Mouse (Mus musculus) forebrain, embryonic 11.5 days (tissue): ENCODE results near the gene Bmpr2. TPM values are rescaled to one million over a fixed set of nuclear protein-coding genes. Genes with fewer than 3 reads are reported as not detected.
"Not testable (repeated sequence)": the region's sequence is repeated elsewhere in the genome, so short reads cannot be mapped to it uniquely, and the experiment has no call there.

Source experiments
- ATAC-seq: fragments of 200-750 bp; cut with Nextera tagmentation; replicated peaks from 2 replicates; pipeline ENCODE4 v1.8.0; 2017; ENCODE audit warnings: moderate TSS enrichment; ENCODE audit not compliant: low FRiP score
- DNase-seq: peaks from one replicate; pipeline ENCODE4 v3.0.0-alpha.2; 2017; ENCODE audit warnings: low spot score
- H3K27ac ChIP-seq: fragments of 300-500 bp; sonication (generic); 2 replicates; pipeline ENCODE4 v1.5.1; 2014; ENCODE audit warnings: low read depth, low read length
- H3K27me3 ChIP-seq: fragments of 300-500 bp; sonication (generic); 2 replicates; pipeline ENCODE4 v1.6.1; 2014; ENCODE audit warnings: mild to moderate bottlenecking, low read length, mixed read lengths; ENCODE audit not compliant: control insufficient read depth, insufficient read depth
- H3K36me3 ChIP-seq: fragments of 300-500 bp; sonication (generic); 2 replicates; pipeline ENCODE4 v1.6.1; 2014; ENCODE audit warnings: mild to moderate bottlenecking, low read length, moderate library complexity, mixed read lengths; ENCODE audit not compliant: control insufficient read depth, insufficient read depth
- H3K4me1 ChIP-seq: fragments of 300-500 bp; sonication (generic); replicated peaks from 2 replicates; pipeline ENCODE4 v1.6.1; 2014; ENCODE audit warnings: low read length, mixed read lengths; ENCODE audit not compliant: control insufficient read depth, insufficient read depth
- H3K4me2 ChIP-seq: fragments of 300-500 bp; sonication (generic); 2 replicates; pipeline ENCODE4 v1.6.1; 2014; ENCODE audit warnings: low read depth, mild to moderate bottlenecking, low read length, moderate library complexity, mixed read lengths; ENCODE audit not compliant: severe bottlenecking
- H3K4me3 ChIP-seq: fragments of 300-500 bp; sonication (generic); 2 replicates; pipeline ENCODE4 v1.5.1; 2014; ENCODE audit warnings: low read depth, low read length
- H3K9ac ChIP-seq: fragments of 300-500 bp; sonication (generic); 2 replicates; pipeline ENCODE4 v1.6.1; 2014; ENCODE audit warnings: low read length
- H3K9me3 ChIP-seq: fragments of 300-500 bp; sonication (generic); 2 replicates; pipeline ENCODE4 v1.6.1; 2016; ENCODE audit warnings: low read length, mixed read lengths; ENCODE audit not compliant: control insufficient read depth
- WGBS: fragments of 180-500 bp; shearing (Covaris S2); extraction: QIAGEN DNeasy Blood & Tissue Kit; methylation state at CpG from one replicate; pipeline ENCODE4 v1.1.7; 2014; 5-methylcytosine and 5-hydroxymethylcytosine counted together
- polyA plus RNA-seq: library from polyadenylated mRNA; unstranded; fragments of >200 nt; fragmentation: Nextera tagmentation; extraction: Ambion mirVana; gene quantifications from 2 replicates; pipeline ENCODE4 v1.2.1, GENCODE M21; 2014

Bmpr2 gene
- polyA plus RNA-seq, 1 experiment from 2014 or later: 12.3 TPM

DNA sequence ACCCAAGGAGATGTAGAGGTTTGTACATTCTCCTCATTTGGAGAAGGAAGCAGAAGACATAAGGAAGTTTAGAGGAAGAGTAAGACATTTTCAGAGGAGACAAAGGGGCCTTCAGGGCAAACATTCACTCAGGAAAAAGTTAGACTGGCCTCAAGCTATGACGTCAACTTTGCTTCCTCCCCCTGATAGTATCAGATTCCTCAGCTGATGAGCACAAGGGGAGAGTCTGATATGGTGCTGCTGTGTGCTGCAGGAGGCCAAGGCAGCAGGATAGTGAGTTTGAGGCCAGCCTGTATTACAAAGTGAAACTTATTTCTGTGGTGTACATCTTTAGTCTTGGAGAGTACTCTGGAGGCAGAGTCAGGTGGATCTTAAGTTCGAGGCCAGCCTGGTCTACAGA is 14.2 kb upstream of the Bmpr2 start:
- no peak overlapping the region for H3K4me2 ChIP-seq
- no peaks in the 10 kb centered on the region for H3K27me3 ChIP-seq
- H3K27ac ChIP-seq: no peak overlapping the region
- no peaks in the 10 kb centered on the region for H3K4me1 ChIP-seq
- no peaks in the 10 kb centered on the region for H3K36me3 ChIP-seq
- ATAC-seq (no peak), DNase-seq (no peak)
- no peak overlapping the region for H3K9ac ChIP-seq
- WGBS: 72% methylated on average over 2 of the region's 2 CpGs
- no peaks in the 10 kb centered on the region for H3K9me3 ChIP-seq
- H3K4me3 ChIP-seq: no peak overlapping the region

DNA sequence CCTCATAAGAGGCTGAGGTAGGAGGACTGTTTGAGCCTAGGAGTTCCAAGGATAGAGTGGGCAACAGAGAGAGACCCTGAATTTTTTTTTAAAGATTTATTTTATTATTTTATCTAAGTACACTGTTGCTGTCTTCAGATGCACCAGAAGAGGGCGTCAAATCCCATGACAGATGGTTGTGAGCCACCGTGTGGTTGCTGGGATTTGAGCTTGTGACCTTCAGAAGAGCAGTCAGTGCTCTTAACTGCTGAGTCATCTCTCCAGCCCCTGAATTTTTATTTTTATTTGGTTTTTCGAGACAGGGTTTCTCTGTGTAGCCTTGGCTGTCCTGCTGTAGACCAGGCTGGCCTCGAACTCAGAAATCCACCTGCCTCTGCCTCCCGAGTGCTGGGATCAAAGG is 13.5 kb upstream of the Bmpr2 start:
- H3K27me3 ChIP-seq, ATAC-seq, H3K36me3 ChIP-seq, H3K4me3 ChIP-seq, H3K4me1 ChIP-seq, H3K27ac ChIP-seq, H3K9me3 ChIP-seq, H3K4me2 ChIP-seq, H3K9ac ChIP-seq, DNase-seq: not testable (repeated sequence)
- WGBS: 71% methylated on average over 5 of the region's 5 CpGs

DNA sequence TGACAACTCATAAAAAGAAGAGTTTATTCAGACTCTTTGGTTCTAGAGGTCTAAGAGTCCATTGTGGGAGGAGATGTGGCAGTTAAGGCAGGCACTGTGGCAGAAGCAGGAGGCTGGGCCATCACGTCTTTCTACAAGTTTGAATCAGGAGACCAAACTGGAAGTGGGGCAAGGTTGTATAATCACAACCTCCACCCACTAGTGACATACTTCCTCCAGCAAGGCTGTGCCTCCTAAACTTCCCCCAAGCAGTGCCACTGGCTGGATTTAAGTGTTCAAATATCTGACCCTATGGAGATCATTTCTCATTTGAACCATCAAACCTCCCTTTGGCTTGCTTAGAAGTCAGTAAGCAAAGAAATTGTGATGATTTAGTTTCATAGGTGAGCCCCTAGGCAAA is 7.9 kb upstream of the Bmpr2 start:
- H3K4me1 ChIP-seq: no peaks in the 10 kb centered on the region
- WGBS: 89% methylated on average over 1 of the region's 1 CpGs
- no peak overlapping the region for H3K4me3 ChIP-seq
- ATAC-seq: no peak
- DNase-seq: no peak
- no peak overlapping the region for H3K4me2 ChIP-seq
- no peaks in the 10 kb centered on the region for H3K9me3 ChIP-seq
- no peak overlapping the region for H3K9ac ChIP-seq
- H3K27ac ChIP-seq: no peak overlapping the region
- H3K27me3 ChIP-seq: no peaks in the 10 kb centered on the region
- H3K36me3 ChIP-seq: no peaks in the 10 kb centered on the region

DNA sequence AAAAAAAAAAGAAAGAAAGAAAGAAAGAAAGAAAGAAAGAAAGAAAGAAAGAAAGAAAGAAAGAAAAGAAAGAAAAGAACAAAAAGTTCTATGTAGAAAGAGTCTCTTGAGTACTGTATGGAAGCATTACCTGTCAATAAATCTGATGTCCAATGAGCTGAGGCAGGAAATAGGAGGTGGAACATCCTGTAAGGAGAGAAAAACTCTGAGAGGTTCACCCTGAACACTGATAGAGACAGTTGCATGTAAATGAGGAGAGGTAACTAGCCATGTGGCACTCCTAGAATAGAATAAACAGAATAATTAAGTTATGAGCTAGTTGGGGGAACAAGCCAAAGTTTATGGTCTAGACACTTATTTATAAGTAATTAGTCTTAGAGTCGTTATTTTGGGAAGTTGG is 4.9 kb upstream of the Bmpr2 start:
- DNase-seq (no peak), ATAC-seq (no peak)
- no peak overlapping the region for H3K4me3 ChIP-seq
- H3K36me3 ChIP-seq: no peaks in the 10 kb centered on the region
- no peak overlapping the region for H3K9ac ChIP-seq
- H3K4me1 ChIP-seq: no peaks in the 10 kb centered on the region
- no peaks in the 10 kb centered on the region for H3K27me3 ChIP-seq
- H3K9me3 ChIP-seq: no peaks in the 10 kb centered on the region
- H3K4me2 ChIP-seq: no peak overlapping the region
- WGBS: 87% methylated on average over 1 of the region's 1 CpGs
- H3K27ac ChIP-seq: no peak overlapping the region

DNA sequence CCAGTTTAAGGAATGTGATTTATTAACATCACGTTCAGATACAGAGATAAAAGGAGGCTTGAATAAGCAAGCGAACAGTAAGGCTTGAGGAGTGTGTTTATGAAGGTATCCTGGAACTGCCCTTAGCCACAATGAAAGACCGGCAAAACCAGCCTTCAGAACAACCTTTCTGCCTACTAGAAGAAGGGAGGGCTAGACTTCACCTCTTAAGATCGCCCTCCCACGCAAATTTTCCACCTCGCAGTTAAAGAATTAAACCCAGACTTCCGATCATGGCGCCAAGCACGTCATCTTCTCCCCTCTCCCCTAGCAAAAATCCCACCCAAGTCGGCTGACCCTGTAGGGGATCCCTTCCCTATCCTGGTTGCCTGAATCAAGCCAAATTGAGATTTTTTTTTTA is 992 bp upstream of the Bmpr2 start:
- Histone ChIP-seq H3K9ac (peak overlapping the region; percentile 96), H3K27ac (peak overlapping the region; percentile 97), H3K4me2 (peak overlapping the region; percentile 80), H3K4me1 (no peaks in the 10 kb centered on the region; the same call in 1 of the 2 replicates), H3K9me3 (no peaks in the 10 kb centered on the region), H3K36me3 (no peaks in the 10 kb centered on the region), H3K4me3 (peak overlapping the region; percentile 98), H3K27me3 (no peaks in the 10 kb centered on the region)
- ATAC-seq: peak; percentile 0; the same call in 1 of the 2 replicates
- no peak for DNase-seq
- WGBS: 4% methylated on average over 10 of the region's 10 CpGs

DNA sequence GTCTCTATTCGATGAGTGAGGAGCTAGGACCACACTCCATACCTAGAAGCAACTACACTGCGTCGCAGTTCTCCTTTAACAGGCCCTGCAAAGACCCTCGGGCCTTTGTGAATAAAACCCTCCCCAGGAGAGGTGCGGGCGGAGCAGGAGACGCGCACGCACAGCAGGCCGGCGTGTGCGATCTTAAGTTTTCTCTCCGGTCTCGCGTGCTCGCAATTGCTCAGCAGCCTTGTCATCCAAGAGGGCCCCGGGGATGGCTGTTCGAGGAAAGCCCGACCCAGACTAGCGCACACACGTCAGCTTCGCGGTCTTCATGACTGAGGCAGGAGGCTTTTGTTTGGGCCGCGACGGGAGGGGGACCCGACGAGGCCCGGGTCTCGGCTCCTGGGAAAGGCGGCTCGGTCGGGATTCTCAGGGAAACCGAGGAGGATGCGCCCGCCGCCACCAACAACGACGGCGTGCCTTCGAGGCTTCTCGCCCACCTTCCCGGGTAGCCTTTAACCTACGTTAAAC is 493 bp upstream of the Bmpr2 start:
- WGBS: under 1% methylated on average over 44 of the region's 44 CpGs
- peak overlapping the region; percentile 80 for H3K4me2 ChIP-seq
- ATAC-seq (peak; percentile 71), DNase-seq (peak; percentile 87)
- no peaks in the 10 kb centered on the region for H3K27me3 ChIP-seq
- H3K36me3 ChIP-seq: no peaks in the 10 kb centered on the region
- H3K4me3 ChIP-seq: peak overlapping the region; percentile 98
- H3K4me1 ChIP-seq: no peaks in the 10 kb centered on the region; the same call in 1 of the 2 replicates
- H3K9ac ChIP-seq: peak overlapping the region; percentile 96
- H3K27ac ChIP-seq: peak overlapping the region; percentile 97
- no peaks in the 10 kb centered on the region for H3K9me3 ChIP-seq

DNA sequence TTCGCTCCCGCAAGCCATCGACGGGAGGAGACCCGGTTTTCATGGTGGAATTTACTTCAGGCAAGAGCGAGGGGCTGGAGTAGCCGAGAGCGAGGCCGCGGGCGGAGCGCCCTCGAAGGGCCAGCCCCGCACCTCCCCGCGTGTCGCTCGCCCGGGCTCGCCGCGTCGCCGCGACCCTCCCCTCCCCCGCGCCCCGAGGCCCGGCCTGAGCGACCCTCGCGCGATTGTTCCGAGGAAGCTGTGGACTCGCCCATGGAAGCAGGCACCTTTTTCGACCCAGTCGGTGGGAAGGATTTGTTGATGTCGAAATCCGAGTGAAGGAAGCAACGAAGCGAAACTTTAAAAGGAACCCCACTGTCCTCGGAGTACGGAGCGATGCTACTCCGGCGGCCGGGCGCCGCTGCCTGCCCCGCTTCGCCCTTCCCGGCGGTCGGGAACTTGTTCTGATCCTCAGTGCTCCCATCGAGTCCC is 616 bp downstream of the Bmpr2 start:
- H3K4me3 ChIP-seq: peak overlapping the region; percentile 98
- H3K4me2 ChIP-seq: peak overlapping the region; percentile 80
- no peaks in the 10 kb centered on the region for H3K27me3 ChIP-seq
- peak; percentile 80 for ATAC-seq
- no peaks in the 10 kb centered on the region; the same call in 1 of the 2 replicates for H3K4me1 ChIP-seq
- DNase-seq: no peak
- H3K9me3 ChIP-seq: no peaks in the 10 kb centered on the region
- no peaks in the 10 kb centered on the region for H3K36me3 ChIP-seq
- under 1% methylated on average over 53 of the region's 55 CpGs for WGBS
- peak overlapping the region; percentile 96 for H3K9ac ChIP-seq
- H3K27ac ChIP-seq: peak overlapping the region; percentile 97

DNA sequence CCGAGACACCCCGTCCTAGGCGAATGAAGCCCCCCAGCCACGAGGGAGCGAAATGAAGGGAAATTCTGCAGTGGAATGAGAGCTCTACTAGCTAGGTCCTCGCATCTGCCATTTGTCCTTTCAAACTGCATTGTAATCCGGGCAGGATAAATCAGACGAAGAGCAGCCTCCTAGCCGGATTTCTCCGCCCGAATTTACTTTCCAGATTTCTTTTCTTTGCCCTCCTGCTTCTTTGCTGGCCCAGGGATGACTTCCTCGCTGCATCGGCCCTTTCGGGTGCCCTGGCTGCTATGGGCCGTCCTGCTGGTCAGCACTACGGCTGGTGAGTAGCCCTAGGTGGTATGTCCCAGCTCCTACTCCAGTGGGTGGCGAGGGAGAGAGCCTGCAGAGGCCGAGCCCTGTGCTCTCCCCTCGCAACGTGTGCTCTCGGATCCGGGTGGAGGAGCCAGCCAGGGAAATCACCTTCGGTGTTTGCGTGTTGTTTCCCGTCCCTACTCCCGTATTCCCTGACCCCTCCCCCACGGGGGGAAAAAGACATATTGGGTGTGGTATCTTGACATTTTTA is 1.3 kb downstream of the Bmpr2 start:
- ATAC-seq: no peak
- under 1% methylated on average over 27 of the region's 27 CpGs for WGBS
- Histone ChIP-seq H3K4me2 (peak overlapping the region; percentile 80), H3K4me1 (no peaks in the 10 kb centered on the region; the same call in 1 of the 2 replicates), H3K36me3 (no peaks in the 10 kb centered on the region), H3K27me3 (no peaks in the 10 kb centered on the region), H3K9me3 (no peaks in the 10 kb centered on the region), H3K27ac (peak overlapping the region; percentile 97), H3K4me3 (peak overlapping the region; percentile 98), H3K9ac (peak overlapping the region; percentile 96)
- DNase-seq: peak; percentile 75

DNA sequence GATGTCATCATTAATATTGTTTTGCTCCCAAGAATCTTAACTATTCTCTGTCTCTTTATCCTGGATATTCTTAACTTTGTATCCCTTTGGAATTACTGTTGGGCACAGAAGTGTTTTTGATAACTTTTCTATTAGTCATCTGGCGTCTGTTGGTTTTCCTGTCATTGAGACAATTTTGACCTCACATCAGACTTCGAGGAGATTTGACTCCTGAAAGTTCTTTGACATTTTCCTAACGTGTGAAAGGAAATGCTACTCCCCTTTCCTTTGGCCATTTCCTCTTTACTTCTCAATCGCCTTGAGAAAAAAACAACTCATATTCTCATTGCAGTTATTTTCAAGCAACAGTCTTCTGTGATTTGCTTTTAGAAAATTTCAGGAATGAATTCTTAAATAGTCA is 2.1 kb downstream of the Bmpr2 start:
- Histone ChIP-seq H3K27ac (no peak overlapping the region), H3K9me3 (no peaks in the 10 kb centered on the region), H3K27me3 (no peaks in the 10 kb centered on the region), H3K4me3 (peak overlapping the region; percentile 98), H3K36me3 (no peaks in the 10 kb centered on the region), H3K4me2 (peak overlapping the region; percentile 80), H3K4me1 (no peaks in the 10 kb centered on the region; the same call in 1 of the 2 replicates), H3K9ac (no peak overlapping the region; the same call in 1 of the 2 replicates)
- DNase-seq (no peak), ATAC-seq (no peak)
- WGBS: 7% methylated on average over 4 of the region's 4 CpGs
